Mouse (Mus musculus) B cell, adult 2 months (primary cell): ENCODE results near the gene Hoxb4.

Experiments used
- DNase-seq, 2 experiments: peaks; one replicate each; pipeline ENCODE4 v3.0.0; 2022

The Hoxb4 gene

DNA sequence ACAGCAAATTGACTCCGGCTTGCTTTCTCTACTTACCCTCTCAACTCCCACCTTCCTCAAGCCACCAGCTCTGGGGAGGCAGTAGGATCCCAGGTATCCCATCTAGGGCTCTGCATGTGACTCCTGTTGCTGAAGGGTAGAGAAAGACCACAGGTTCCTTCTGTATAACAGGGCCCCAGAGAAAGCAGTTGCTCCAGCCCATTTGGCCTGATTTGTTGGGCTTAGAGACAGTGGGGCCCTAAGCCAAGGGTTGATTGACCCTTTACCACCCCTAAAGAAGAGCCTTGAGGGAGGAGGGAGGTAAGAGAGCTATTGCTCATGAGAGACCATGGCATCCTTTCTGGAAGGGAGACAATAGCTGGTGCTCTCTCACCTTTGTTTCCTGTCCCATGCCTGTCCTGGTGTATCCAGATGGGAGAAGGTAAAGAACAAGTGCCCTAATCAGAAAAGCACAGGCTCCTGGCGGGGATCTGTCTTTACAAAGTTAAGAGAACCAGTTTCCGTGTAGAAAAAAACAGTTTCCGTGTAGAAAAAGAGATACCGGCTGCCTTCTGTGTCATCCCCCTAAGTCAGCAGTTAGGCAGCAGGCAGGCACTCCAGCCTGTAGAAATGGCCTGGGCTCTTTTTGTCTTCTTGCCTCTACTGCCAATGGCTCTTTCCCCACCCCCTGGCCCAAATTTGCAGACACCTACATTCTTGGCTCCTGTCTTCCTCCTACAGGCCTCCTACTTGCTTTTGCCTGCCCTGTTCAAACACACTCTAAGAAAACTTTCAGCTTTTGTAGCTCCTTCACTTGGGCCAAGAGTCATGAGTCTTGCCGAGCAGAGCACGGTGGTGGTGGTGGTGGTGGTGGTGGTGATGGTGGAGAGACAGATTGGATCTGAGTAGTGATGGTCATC is 21.1 kb downstream of the Hoxb4 start:
- DNase-seq, result no peak

DNA sequence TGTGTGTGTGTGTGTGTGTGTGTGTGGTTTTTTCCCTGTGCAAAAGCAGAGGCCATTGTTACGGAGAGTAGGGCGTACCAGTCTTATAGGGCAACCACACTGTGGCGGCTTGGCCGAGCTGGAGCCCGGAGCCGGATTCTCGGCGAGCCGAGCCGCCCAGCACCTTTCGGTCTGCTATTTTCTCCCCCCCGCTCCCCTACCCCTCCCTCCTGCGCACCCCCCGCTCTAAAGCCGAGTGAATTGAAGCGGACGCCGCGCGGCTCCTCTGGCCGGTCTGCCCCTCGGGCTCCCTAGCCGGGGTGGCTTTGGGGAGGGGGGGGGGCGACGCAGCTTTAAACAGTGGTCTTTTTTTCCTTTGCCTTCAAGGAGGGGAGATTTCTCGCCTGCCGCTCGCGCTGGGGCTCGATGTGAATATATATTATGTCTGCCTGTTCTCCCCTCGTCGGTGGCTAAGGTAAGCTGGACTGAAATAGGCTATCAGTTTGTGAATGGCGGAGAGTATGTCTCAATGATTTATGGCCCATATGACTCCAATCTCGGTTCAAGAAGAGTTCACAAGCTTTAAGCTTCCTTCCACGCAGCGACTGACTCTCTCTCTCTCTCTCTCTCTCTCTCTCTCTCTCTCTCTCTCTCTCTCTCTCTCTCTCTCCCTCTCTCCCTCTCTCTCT is 22.8 kb downstream of the Hoxb4 start:
- no peak for DNase-seq

DNA sequence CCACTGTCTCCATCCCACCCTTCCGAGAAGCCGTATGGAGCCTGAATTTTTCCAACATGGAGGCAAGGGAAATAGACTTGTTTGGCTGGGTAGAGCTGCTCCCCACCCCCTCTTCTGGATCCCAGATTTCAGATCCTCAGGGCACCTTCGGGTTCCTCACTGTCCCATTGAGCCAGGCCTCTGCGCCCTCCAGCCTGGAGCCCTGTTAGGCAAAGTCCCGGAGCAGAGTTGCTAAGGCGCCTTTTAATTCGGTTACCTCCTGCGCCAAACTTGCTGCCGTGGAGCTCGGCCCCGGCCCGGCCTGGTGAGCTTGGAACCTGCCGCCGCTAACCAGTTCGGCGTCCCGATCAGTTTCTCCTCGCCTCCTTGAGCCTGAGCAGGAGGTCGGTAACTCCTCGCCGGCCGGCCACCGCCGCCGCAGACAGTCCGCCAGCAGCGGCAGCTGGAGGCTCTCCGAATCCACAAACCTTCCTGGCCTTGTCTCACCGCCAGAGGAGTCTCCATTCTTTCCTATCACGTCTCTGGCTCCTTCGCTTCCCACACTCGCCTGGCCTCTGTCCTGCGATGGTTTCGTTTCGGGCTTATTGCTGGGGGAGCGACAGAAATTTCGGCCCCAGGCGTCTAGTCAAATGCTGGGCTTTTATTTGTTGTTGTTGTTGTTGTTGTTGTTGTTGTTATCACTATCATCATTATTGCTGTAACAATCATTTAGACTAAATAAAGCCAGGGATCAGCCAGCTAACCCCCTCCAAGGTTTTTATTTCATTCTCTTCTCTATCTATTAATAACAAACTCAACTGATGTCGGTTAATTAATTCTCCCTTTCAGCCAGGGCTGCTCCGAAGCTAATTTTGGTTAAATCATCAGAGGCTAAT is 23.9 kb downstream of the Hoxb4 start:
- DNase-seq, result no peak

DNA sequence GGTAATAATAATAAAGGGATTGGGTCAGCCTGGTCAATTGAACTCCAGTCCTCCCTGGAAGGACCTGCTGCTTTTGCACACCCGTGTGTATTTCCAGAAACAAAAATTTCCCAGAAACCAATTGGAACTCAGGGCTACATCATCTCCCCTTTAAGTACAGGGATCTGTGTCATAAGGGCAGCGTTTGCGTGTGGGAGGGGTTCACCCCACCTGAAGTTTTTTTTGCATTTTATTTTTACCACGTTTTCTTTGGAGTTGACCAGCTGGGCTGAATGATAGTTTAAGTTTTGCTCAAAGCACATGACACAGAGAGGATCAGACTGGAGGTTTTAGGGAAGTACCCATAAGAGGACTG is 24.5 kb downstream of the Hoxb4 start:
- no peak for DNase-seq

DNA sequence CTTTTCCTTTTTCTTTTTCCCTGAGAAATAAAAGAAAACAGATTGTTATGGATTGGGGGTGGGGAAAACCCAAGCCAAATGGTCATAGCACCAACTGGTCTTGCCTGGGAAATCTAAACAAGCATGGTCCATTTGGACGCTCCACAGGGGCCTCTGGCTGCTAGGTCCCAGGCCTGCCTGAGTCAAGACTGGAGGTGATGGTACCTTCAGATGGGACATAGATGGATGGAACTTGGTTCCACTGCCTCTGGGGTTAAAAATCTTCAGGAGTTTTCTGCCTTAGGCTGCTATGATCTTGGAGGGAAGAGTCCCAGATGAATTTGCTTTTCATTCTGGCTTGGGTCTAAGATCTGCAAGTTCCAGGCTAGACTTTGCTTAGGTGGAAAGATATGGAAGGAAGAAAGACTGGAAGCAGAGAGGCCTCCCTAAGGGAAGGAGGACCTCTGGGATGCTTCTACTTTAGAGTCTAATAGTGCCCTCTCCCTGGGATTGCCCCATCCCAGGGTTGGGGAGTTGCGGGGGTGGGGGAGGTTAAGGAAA is 25.2 kb downstream of the Hoxb4 start:
- no peak for DNase-seq

DNA sequence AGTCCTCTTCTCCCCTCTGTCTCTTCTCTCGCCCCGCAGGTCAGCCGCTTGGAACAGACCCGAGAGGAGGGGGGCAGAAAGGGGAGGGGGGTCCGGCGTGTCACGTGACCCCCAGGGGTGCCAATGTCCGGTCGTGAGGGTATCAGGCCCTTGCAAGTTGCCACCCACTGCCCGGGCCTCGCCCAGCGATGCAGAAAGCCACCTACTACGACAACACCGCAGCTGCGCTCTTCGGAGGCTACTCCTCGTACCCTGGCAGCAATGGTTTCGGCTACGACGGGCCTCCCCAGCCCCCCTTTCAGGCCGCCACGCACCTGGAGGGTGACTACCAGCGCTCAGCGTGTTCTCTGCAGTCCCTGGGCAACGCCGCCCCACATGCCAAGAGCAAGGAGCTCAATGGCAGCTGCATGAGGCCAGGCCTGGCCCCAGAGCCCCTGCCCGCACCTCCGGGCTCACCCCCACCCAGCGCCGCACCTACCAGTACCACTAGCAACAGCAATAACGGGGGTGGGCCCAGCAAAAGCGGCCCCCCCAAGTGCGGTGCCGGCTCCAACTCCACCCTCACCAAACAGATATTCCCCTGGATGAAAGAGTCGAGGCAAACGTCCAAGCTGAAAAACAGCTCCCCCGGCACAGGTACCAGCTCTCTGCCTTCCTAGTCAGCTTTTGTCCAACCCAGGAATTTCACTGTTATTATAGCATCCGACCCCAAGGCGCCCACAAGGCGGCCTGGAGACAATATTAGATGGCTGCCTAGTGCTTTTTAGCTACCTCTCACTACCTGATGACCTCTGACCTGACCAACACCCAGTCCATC is 26.2 kb downstream of the Hoxb4 start:
- DNase-seq, result no peak

DNA sequence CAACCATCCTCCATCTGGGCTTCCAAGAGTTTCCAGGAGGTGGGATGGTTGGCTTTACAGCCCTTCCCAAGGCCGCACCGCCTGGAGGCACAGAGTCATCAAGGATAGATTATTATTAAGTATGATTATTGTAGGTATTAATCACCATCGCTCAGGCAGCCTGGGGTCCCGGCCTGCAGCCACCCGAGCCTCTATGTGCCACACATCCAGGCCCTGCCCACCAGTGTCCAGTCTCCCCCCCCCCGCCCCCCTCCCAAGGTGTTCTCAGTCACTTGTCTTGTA is 26.8 kb downstream of the Hoxb4 start:
- no peak for DNase-seq

DNA sequence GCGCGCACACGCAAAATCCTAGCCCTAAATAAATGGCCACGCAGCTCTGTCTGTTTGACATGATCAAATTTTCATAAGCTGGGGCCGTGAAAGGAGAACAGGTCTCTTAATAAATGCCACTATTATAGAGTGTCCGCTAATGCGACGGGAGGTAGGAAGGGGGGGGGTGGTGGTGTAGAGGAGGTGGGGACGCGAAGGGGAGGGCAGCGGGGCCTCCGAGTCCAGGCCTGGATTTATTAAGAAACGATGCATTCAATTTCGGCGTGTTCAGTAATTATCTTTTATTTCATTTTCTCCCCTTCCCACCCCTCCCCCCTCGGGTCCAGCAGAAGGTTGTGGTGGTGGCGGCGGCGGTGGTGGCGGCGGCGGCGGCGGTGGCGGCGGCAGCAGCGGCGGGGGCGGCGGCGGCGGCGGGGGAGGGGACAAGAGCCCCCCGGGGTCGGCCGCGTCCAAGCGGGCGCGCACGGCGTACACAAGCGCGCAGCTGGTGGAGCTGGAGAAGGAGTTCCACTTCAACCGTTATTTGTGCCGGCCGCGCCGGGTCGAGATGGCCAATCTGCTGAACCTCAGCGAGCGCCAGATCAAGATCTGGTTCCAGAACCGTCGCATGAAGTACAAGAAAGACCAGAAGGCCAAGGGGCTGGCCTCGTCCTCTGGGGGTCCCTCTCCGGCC is 27.3 kb downstream of the Hoxb4 start:
- DNase-seq, result no peak

DNA sequence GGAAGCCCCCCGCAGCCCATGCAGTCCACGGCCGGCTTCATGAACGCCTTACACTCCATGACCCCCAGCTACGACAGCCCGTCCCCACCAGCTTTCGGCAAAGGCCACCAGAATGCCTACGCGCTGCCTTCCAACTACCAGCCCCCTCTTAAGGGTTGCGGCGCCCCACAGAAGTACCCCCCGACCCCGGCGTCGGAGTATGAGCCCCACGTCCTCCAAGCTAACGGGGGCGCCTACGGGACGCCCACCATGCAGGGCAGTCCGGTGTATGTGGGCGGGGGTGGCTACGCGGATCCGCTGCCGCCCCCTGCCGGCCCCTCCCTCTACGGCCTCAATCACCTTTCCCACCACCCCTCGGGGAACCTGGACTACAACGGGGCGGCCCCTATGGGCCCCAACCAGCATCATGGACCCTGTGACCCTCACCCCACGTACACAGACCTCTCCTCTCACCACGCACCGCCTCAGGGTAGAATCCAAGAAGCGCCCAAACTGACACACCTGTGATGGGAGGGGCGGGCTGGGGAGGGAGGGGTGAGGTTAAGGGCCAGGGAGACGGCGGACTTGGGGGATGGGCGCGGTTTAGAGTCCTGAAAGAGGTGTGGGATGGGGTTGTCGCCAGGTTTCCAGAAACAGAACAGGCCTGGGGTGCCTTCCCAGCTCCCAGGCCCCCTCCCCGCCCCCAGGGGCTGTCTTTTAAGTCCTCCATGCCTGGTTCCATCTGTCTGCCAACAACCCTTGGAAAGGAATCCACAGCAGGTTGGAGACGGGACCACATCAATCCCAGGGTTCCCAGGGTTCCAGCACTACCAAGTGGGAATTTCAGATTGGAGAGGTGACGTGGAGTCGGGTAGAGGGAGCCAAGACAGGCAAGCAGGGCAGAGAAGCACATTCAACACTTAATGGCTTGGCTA is 28.1 kb downstream of the Hoxb4 start:
- no peak for DNase-seq

DNA sequence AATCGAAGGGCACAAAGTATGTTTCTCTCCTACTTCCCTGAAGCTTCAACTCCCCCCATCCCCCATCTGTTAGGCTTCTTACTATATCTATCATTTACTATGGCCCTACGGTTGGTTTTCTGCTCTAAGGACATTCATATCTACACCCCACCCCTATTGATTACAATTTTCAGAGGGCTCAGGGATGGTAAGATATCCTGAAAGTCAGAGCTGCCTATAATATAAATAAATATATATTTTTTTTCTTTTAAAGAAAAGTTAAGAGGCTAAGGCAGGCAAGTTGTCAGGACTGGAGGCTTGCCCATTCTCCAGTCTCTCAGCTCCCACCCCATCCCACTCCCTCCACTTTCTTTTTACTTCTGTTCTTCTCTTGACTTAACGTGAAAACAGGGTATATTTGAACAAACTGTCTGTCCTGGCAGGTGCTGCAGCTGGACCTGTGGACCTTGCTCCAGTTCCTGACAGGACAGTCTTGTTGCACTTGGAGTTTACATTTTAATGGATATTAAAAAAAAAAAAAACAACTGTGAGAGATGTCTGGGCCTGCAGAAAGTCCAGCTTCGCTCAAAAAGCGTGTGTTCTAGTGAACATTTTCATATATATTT is 29.0 kb downstream of the Hoxb4 start:
- DNase-seq, result no peak

DNA sequence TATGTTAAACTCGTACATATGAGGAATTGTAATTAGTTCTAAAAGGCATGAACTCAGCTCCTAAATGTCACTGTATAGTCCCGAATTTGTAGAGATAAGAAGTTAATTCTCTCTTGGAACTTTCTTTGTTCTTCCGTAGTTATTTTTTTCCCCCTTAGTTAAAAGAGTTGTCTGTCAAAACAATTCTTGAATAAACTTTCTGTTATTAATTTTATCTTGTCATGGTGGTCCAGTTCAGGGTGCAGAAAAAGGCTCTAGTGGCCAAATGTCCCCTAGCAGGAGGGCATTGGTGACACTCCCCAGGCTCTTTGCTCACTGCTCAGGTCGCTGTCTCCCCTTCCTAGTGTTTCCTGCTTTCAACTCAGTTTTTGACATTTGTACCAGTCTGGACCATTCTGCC is 29.6 kb downstream of the Hoxb4 start:
- no peak for DNase-seq

DNA sequence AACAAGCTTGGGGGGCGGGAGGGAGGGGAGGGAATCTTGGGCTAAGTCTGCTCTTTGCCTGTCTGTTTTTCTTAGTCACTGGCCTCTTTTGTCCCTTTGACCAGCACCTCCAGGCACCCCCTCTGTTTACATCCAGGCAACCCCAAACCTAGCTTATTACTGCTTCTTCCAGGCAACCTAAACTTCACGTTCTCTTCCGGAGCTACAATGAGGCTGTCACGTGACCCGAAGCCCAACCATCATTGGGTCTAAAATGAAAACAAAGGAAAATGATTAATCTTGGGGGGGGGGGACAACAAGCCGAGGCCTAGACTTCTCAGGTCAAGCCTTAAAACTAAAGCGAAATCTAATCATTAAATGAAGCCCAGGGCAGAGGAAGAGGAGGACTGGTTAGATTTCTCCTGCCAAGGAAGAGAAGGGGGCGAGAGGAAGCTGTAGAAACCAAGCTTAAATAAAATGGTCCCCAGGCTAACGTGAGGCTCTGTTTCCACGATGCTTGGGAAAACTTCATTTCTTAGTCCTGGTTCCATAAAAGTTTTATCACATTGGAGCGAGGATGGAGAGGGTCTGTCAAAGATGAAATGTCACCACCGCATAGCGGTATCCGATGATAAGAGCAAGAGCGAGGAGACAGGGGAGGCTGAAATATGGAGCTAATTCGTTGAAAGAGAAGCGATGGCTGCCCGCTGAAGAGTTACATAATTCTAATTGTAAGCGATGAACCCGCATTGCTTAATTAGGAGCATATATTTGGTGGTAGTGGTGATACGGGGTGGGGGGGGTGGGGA is 30.3 kb downstream of the Hoxb4 start:
- no peak for DNase-seq

DNA sequence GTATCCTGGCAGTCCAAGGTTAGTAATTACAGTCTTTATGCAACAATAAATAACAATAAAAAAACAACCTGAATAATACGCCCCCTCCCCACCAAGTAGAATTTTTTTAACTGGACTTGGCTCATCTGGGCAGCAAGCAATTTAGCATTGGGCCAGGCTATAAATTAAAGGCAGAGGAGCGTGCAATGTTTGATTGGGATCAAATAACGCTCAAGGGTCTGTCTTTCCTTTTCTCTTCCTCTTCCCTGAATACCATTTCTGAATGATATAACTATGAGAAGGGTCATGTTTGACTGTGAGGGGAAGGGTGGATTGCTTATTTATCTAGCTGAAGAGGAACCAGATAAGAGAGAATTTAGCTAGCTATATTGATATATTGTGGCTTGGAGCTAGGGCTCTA is 30.9 kb downstream of the Hoxb4 start:
- DNase-seq, result no peak

DNA sequence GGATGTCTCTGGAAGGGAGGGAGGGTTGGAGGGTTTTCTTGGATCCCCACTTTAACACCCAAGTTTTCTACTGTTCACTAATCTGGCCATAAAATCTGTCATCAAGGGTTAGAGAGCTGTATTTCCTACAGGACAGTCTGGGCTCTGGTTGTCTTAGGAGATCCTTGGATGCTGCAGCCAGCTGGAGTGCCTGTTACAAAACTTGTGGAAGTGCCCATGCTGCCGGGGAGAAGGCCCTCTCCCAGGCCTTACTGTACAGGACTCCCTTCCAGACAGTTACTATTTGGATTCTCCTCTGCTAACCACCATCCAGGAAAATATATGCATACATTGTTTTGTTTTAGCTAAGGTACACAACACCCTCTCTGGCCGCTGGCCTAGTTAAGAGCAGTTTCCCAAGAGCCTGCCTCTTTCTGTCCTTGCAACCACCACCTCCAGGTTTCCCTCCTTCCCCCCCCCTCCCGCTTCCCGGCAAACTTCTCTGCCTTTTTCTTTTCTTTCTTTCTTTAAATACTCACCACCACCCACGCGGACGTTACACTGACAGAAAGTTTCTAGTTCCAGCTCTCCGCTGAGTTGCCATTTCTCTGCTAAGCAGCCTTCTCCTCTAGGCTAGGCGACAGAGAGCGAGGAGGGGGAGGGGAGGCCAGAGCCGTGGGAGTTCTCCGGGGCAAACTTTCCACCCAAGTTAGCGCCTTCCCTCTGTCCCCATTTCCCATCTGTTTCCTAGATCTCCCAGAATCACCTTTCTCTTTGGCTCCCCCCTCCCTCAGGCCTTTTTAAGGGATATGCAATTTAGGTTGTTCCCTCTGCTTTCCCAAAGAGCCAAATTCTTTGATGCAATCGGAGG is 31.6 kb downstream of the Hoxb4 start:
- DNase-seq, result no peak

DNA sequence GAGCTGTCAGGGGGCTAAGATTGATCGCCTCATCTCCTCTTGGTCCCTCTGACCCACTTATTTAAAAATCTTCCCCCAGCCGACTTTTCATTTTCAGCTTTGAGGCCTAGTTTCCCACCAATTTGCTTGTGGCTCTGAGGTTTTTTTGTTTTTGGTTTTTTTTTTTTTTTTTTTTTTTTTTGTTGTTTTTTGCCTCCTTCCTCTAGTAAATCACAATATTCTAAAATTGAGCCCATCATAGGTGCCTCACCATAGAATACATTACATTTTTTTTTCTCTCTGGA is 32.2 kb downstream of the Hoxb4 start, which contains the start of gene Hoxb2:
Gene Hoxb2, plus strand, starts transcription at position 185 of the 284 bp plus-strand sequence.
- no peak for DNase-seq

DNA sequence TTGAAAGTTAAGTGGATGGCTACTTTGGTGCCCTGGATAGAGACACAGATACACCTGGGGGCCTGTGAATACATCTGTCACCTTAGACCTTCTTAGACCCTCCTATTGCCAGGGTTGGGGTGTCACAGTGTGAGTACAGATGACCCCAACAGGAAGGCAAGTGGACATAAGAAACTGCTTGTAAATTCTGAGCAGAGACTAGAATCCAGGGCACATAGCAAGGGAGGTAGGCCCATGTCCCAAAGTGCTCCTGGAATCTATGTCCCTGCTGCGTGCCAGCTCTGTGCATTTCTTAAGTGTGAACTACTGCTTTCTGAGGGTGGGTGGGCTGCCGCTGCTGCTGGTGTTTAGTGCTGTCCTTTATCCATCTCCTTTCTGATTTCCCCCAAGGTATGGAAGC is 32.7 kb downstream of the Hoxb4 start:
- no peak for DNase-seq

DNA sequence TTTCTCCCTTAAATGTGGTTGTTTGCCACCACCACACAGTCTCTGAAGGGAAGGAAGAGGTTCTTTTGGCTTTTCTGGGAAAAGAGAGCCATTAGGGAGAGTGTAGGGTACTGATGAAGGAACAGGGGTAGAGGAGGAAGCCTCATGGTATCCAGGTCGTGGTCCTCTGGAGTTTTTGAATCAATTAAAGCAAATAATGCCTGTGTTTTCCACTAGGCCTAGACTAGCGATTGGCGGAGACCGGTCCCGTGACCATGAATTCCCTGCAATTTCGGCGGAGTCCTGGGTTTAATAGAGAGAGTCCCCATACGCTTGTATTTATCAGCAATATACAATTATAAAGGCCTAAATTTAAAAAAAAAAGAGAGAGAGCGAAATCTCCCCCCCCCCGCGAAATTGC is 33.2 kb downstream of the Hoxb4 start:
- no peak for DNase-seq

DNA sequence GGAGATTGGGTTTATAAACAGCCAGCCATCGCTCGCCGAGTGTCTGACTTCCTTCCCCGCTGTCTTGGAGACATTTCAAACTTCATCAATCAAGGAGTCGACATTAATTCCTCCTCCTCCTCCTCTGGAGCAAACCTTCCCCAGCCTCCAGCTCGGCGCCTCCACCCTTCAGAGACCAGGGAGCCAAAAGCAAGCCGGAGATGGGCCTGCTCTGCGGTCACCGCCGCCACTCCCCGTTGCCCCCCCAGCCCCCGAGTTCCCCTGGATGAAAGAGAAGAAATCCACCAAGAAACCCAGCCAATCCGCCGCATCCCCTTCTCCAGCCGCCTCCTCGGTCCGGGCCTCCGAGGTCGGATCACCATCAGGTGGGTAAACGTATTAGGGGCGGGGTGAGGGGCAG is 33.8 kb downstream of the Hoxb4 start:
- no peak for DNase-seq
